Mouse (Mus musculus) left cerebral cortex, adult 11 months (tissue): ENCODE data around the gene Entpd7.

Experiments
- DNase-seq: peaks from one replicate; pipeline ENCODE4 v3.0.0; 2022; ENCODE audit warnings: low spot score

Entpd7 gene

GRCm38 (mm10) chr19:43771499-43771969 lies 82.1 kb downstream of the Entpd7 start:
- no peak for DNase-seq

DNA sequence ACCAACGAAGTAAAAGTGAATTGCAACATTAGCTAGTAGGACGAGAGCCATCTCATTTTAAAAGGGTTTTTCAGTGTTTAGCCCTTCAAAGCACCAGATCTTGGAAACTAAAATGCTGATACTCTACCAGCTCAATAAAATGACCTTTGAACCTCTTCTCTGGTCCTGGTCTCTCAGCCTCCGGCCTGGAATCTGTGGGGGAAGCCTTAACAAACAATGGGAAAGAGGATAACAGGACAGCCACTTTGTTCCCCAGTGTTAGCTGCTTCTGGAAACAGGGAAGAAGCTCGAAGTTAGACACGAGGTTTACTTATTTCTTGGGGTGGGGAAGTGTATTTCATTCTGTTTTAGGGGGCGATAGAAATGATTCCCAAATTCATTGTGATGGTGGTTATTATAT lies 82.8 kb downstream of the Entpd7 start:
- no peak for DNase-seq

DNA sequence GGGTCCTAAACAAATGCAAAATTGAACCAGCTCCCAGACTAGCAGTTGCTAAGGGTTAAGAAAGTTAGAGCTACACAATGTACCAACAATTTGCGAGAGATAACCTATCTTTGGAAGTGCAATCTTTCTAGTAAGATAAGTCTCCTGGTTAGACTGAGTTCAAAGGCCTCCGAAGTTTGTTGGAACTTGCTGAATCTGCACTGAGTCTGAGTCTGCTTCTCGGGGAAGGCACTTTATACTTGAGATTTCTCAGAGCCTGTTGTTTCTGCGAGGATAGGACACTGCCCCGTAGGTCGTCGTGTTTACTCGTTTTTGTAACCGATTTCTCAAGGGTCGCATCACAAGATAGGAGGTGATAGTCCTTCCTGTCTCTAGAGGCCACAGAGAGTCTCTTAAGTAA lies 86.0 kb downstream of the Entpd7 start:
- no peak for DNase-seq

- DNase-seq, result no peak
Measured at GRCm38 (mm10) chr19:43776561-43776960, 87.1 kb downstream of the Entpd7 start.

DNA sequence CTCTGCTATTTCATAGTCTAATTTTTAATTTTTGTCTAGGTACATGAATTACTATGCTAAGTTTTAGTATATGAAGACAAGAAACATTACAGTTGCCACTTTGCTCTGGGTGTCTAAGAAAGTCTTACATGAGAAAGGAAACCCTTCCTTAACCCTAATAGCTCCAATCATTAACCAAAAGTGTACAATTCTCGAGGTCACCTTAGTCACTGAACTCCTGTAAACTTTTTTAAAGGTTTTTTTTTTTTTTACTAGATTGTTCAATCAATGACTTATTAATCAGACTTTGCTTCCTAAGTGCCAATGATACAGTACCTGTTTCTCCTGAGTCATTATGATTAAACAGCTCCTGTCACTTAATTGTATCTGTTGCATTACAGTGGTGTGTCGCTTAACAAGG lies 87.8 kb downstream of the Entpd7 start:
- no peak for DNase-seq

DNA sequence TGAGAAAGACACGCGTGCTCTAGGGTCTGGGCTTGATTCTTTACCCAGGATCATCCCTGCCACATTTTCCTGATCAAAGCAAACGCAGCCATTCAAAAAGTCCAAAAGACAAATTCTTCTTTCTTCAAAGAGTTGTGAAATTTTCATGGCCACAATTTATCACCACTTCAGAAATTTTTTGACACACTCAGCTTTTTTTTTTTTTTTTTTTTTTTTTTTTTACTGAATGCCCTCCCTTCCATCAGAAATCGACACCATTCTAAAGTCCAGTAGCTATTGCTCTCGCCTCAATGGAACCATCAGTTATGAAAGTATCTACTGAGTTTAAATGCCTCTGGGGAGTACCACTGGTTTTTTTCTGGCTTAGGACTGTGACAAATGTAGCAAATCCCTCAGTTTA lies 90.9 kb downstream of the Entpd7 start:
- no peak for DNase-seq

GRCm38 (mm10) chr19:43781980-43782379 lies 92.5 kb downstream of the Entpd7 start, which contains the start of gene Abcc2:
Gene Abcc2 (plus strand): TSS chr19:43782192.
- no peak for DNase-seq
